Mouse (Mus musculus): Measurements from ENCODE around the gene Apob. TPM values are rescaled to one million over a fixed set of nuclear protein-coding genes. Genes with fewer than 3 reads are reported as not detected.

Apob gene
- polyA plus RNA-seq (2012; ENCODE audit: insufficient read depth, insufficient read length, missing spikeins), result 0.25 and 0.99 TPM in 2 replicates

DNA sequence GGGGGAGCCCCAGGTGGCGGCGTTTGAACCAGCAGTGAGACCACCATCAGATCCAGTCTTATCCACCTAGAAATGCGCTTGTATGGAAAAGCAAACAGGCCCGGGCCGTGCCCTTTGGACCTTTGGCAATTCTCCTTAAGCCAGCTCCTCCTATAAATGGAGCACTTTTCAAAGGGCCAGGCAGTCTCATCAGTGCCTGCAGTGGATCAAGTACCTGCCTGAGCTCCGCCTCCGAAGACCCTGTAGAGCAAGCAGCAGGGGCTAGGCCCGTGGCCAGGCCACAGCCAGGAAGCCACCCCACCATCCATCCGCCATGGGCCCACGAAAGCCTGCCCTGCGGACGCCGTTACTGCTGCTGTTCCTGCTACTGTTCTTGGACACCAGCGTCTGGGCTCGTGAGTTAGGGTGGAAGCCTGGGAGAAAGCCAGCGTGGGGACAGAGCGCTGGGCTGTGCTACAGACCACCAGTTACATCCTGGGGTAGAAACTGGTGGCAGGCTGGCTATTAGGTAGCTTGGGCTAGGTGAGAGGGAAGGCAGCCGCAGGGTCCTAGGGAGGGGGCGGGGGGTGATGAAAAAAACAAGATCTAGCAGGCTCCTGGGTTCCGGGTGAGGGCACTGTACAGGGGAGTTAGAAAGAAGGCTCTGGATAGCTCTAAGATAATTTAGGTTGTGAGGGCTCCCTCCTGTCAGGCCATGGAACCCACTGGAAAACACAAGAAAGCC, at the start of gene Apob:
TSS of gene Apob (plus strand) at position 183 of the 724 bp plus-strand sequence.
- H3K4me3 ChIP-seq (ENCODE audit: insufficient read depth, low read depth, low read length), result no peak within 1 kb of the TSS
- H3K27ac ChIP-seq (replicated peaks; ENCODE audit: low read depth, low read length), result no peak within 1 kb of the TSS
- no peaks in the 10 kb centered on the region for H3K4me1 ChIP-seq (ENCODE audit: control insufficient read depth, insufficient read depth, insufficient read length, low read length)

DNA sequence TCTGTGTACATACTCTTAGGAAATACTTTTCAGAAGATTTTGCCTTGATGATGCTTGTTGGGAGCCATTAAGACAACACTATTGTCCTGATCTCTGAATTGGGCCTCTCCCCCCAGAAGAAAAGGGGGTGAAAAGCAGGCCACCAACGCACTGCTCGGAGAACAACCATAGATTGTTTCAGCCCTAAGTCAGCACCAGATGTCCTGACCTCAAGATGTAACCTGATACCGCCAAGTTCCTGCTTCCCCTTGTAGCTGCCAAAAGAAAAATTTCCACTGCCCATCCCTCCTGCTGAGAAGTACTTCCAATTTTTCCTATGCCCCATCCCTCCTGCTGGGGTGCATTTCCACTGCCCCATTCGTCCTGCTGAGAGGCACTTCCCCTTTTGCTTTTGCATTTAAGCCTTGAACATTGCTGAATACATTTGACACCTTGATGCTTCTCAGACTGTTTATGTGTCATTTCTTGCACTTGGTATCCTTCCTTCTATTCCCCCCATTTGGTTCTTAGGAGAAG, 45.0 kb upstream of the Apob start:
- Histone ChIP-seq H3K4me3 (ENCODE audit: insufficient read depth, low read depth, low read length) (no peak overlapping the region), H3K27ac (replicated peaks; ENCODE audit: low read depth, low read length) (no peak overlapping the region), H3K4me1 (ENCODE audit: control insufficient read depth, insufficient read depth, insufficient read length, low read length) (no peaks in the 10 kb centered on the region)

DNA sequence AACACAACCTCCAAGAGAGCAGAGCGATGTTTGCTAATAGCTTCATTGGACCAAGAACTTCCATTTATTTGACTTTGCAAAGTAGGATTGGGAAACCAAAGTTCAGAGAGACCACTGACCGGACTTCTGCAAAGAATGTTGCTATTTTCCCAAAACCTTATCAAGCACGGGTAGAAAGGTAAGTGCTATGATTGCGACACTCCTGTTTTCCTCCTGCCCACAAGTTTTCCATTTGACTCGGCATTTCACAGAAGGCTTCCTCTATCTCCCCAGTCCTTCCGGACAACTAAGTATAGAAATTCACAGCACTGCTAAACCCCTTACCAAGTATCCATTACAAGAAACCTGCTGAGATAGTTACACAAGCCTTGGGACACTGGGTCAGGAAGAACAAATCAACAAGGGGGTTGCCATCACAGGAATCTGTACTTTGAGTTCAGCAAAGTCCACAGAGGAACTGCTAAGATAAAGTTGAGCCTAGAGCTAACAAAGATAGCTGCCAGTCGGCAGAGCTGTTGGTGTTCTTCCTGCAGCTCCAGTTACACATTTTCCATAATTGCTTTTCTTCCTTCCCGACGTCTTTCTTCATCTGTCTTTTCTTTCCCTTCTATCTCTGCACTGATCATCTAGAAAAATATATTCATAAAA, 27.2 kb upstream of the Apob start:
- Histone ChIP-seq H3K27ac (replicated peaks; ENCODE audit: low read depth, low read length) (no peak overlapping the region), H3K4me1 (ENCODE audit: control insufficient read depth, insufficient read depth, insufficient read length, low read length) (no peaks in the 10 kb centered on the region), H3K4me3 (ENCODE audit: insufficient read depth, low read depth, low read length) (no peak overlapping the region)

DNA sequence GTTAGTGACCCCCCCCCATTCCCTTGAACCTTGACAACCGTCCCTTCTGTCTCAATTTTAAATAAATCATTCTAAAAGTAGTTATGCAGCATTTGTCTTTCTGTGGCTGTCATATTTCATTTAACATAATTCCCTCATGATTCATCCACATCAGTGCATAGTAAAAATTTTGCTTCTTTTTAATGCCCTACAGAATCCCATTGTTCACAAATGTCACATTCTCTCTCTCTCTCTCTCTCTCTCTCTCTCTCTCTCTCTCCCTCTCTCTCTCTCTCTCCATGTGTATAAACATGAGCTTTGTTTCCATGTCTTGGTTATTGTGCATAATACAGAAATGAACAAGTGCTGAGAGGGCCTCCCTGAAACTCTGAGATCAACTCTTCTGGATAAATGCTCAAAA, 18.6 kb upstream of the Apob start:
- H3K4me3 ChIP-seq (ENCODE audit: insufficient read depth, low read depth, low read length), result no peak overlapping the region
- no peaks in the 10 kb centered on the region for H3K4me1 ChIP-seq (ENCODE audit: control insufficient read depth, insufficient read depth, insufficient read length, low read length)
- no peak overlapping the region for H3K27ac ChIP-seq (replicated peaks; ENCODE audit: low read depth, low read length)

DNA sequence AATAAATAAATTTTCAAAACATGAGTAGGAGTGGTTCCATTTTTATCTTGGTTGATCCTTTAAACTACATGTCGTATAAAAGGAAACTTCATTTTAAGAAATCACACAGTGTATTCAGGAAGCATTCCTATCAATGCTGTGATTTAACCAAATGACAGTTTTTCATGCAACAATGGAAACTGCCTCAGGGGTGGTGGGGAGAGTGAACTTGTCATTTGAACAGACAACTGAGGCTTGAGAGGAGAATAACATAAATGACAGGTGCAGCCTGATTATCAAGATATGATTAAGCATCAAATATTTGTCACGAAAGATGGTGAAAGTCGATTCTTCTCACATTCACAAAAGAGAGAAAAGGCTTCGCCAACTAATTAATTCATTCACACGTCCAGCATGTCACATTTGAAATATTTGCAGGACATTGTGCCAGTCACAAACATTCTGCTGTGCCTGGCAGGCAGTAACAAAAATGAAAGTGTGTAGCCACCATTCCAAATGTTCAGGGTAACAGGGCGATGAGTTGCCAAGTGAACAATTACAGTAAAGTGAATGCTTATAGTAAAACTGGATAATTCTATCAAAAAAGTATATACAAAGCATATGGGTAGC, 18.0 kb upstream of the Apob start:
- Histone ChIP-seq H3K4me3 (ENCODE audit: insufficient read depth, low read depth, low read length) (no peak overlapping the region), H3K4me1 (ENCODE audit: control insufficient read depth, insufficient read depth, insufficient read length, low read length) (no peaks in the 10 kb centered on the region), H3K27ac (replicated peaks; ENCODE audit: low read depth, low read length) (no peak overlapping the region)

DNA sequence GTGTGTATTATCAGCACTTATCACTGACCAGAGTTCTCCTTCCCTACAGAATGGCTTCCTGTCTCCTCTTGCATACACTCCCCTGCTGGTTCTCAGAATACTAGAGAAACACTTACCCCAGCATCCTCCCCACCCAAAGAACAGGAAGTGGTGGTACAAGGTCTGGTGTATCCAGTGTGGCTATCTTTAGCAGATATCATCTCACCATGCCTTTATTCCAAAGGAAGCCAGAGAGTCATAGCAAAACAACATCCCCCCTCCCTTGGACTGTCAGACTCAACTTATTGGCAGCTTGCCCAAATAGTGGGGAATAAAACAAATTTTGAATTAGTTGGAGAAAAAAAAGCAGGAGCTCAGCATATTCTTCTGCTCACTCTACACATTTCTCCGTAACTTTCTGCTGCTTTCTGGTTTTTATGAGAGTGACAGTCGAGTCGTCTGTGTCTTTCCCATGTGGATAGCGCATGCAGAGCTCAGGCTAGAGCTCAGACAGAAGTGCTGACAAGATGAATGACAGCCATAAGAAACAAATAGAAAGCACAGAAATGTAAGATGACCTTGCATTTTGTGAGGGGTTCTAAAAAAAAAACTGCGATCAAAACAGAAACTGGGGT, 15.0 kb upstream of the Apob start:
- no peaks in the 10 kb centered on the region for H3K4me1 ChIP-seq (ENCODE audit: control insufficient read depth, insufficient read depth, insufficient read length, low read length)
- H3K4me3 ChIP-seq (ENCODE audit: insufficient read depth, low read depth, low read length), result no peak overlapping the region
- no peak overlapping the region for H3K27ac ChIP-seq (replicated peaks; ENCODE audit: low read depth, low read length)

DNA sequence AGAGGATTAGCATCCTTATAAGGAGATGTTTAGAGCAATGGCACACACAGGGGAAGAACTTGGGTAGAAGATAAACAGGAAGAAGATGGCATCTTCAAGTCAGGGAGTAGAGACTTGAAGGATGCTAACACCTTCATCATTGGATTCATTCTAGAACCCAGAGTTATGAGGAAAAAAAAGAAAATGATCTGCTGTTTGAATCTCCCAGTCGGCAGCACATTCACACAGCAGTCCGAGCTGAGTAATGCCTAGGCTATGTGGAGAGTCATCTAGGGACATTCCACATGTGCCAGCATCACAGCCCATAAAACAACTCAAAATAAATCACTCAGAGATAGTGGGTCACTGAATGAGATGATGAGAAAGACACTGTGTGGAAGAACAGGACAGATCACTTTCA, 10.2 kb upstream of the Apob start:
- no peaks in the 10 kb centered on the region for H3K4me1 ChIP-seq (ENCODE audit: control insufficient read depth, insufficient read depth, insufficient read length, low read length)
- H3K27ac ChIP-seq (replicated peaks; ENCODE audit: low read depth, low read length), result no peak overlapping the region
- no peak overlapping the region for H3K4me3 ChIP-seq (ENCODE audit: insufficient read depth, low read depth, low read length)

DNA sequence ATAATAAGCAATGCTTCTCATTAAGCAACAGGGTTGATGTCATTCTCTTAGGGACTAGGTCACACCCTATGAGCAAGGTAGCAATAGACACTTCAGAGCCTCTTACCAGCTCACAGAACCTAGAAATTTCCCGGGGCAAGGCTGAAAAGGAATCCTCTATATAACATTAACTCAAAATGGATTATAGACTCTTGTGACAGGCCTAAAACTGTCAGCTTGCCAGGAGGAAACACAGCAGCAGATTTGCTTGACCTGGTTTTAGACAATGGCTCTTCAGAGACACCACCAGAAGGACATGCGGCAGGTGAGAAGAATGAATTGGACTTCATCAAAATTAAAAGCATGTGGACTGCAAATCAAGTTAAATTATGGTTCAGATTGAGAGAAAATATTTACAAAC, 7.1 kb upstream of the Apob start:
- Histone ChIP-seq H3K4me3 (ENCODE audit: insufficient read depth, low read depth, low read length) (no peak overlapping the region), H3K27ac (replicated peaks; ENCODE audit: low read depth, low read length) (no peak overlapping the region), H3K4me1 (ENCODE audit: control insufficient read depth, insufficient read depth, insufficient read length, low read length) (no peaks in the 10 kb centered on the region)

DNA sequence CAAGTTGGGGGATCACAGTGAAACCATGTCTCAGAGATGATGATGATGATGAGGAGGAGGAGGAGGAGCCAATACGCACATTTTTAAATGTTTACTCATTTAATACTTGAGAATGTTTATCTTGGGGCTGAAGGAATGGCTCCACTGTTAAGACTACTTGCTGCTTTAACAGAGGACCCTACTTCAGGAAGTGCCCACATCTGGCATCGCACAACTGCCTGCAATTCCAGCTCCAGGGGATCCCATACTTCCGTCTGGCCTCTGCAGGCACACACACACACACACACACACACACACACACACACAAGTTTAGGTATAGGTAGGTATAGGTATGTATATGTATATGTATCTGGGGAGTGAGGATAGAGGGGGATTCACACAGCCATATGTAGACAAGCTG, 6.6 kb upstream of the Apob start:
- Histone ChIP-seq H3K4me1 (ENCODE audit: control insufficient read depth, insufficient read depth, insufficient read length, low read length) (no peaks in the 10 kb centered on the region), H3K27ac (replicated peaks; ENCODE audit: low read depth, low read length) (no peak overlapping the region), H3K4me3 (ENCODE audit: insufficient read depth, low read depth, low read length) (no peak overlapping the region)

DNA sequence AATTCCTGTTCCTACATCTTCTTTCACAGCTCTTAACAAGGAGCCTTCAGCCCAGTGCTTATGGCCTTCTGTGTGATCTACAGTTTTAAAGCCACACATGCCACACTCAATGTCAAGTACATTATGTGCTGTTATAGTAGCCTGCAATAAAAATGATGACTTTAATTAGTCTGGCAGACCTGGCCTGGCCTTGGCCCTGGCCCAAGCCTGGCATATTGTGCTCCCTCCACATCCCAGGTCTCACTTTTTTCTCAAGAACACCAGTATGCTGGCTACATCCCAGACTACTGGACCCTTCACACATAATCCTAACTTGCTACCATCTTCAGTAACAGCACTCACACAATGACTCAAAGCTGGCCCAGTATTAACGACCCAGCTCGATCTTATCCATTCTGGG, 5.7 kb upstream of the Apob start:
- H3K27ac ChIP-seq (replicated peaks; ENCODE audit: low read depth, low read length), result no peak overlapping the region
- no peak overlapping the region for H3K4me3 ChIP-seq (ENCODE audit: insufficient read depth, low read depth, low read length)

DNA sequence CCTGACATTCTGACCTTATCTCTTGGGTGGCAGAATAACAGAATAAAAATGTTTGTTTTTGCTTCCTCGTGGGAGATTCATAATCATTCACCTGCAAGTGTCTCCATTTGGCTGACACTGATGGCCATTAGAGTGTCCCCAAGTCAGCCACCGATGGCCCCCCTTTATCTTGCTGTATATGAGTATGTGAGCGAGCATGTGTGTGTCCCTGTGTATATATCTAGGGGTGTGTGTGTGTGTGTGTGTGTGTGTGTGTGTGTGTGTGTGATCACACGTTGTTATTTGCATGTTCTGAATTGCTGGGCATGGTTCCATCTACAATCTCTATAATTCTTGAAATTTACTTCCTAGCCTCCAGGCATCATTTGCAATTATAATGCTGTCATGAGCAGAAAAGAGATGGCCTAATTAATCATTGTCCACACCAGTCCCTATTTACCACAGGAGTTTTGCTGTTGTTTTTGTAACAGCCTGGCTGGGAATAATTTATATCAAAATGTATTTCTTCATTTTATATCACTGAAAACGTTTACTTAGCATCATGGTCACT, 3.6 kb upstream of the Apob start:
- Histone ChIP-seq H3K4me1 (ENCODE audit: control insufficient read depth, insufficient read depth, insufficient read length, low read length) (no peaks in the 10 kb centered on the region), H3K4me3 (ENCODE audit: insufficient read depth, low read depth, low read length) (no peak overlapping the region), H3K27ac (replicated peaks; ENCODE audit: low read depth, low read length) (no peak overlapping the region)

More for the DNA sequence above, 5.7 kb upstream of the Apob start:
- no peaks in the 10 kb centered on the region for H3K4me1 ChIP-seq (ENCODE audit: control insufficient read depth, insufficient read depth, insufficient read length, low read length)

DNA sequence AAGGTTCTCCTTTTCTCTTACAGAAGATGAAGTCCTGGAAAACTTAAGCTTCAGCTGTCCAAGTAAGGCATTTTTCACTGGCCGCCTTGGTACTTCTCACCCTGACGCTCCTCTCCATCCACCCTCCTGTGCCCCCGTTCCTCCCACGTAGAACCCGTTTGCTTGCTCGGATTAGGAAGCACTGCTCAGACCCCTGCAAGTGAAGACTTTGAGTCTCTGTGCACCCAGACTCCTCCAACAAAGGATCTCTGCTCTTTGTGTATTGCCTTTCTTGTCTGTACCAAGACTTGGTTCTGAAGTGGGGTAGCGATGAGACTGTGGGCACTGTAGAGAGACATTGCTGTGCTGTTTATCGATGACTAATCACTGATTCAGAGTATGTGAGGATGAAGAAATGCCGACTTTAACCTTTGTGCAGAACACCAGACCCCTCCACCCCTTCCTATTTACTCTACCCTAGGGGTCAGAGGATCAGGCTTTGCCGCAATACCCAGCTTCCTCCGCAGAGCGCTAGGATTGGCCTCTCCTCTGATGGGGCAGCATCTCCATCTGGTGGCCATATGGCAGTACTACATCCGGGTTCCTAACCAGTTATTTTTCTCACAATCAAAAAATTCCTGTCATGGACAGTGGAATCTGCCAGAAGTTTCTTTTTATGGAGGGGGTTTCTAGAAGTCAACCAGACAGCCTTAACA, 889 bp downstream of the Apob start:
- H3K4me1 ChIP-seq (ENCODE audit: control insufficient read depth, insufficient read depth, insufficient read length, low read length), result no peaks in the 10 kb centered on the region
- no peak overlapping the region for H3K27ac ChIP-seq (replicated peaks; ENCODE audit: low read depth, low read length)
- H3K4me3 ChIP-seq (ENCODE audit: insufficient read depth, low read depth, low read length), result no peak overlapping the region

DNA sequence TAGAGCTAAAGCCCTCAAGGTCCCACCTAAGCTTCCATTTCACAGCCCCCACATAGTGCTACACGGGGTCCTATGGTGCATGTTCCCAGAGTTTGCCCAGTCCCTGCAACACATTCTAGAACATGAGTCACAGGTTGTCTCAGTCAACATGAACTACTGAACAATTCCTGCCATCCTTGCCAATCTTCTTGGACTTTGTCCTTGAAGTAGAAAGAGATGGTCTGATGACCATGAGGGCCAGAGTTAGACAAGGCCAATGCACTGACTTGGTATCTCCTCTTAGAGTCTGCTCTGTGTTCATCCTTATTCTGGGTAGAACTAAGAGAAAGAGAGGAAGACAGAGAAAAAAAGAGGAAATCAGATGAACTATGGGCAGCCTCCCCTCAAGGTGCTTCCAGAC, 7.0 kb downstream of the Apob start:
- Histone ChIP-seq H3K27ac (replicated peaks; ENCODE audit: low read depth, low read length) (no peak overlapping the region), H3K4me3 (ENCODE audit: insufficient read depth, low read depth, low read length) (no peak overlapping the region), H3K4me1 (ENCODE audit: control insufficient read depth, insufficient read depth, insufficient read length, low read length) (no peaks in the 10 kb centered on the region)

DNA sequence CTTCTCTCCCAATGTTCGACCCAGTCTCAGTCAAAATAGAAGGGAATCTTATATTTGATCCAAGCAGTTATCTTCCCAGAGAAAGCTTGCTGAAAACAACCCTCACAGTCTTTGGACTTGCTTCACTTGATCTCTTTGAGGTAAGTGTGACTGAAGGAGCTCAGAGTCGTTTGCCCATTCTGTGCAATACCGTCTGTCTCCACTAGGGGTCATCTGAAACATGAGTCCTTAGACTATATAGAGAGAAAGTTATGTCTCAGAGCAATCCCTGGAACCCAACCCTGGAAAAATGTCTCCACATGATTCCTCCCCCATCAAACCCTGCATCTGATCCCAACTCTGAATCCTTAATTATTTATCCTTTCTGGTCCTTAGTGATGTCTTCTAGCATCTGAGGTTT, 13.4 kb downstream of the Apob start:
- H3K4me3 ChIP-seq (ENCODE audit: insufficient read depth, low read depth, low read length), result no peak overlapping the region
- H3K4me1 ChIP-seq (ENCODE audit: control insufficient read depth, insufficient read depth, insufficient read length, low read length), result no peaks in the 10 kb centered on the region
- no peak overlapping the region for H3K27ac ChIP-seq (replicated peaks; ENCODE audit: low read depth, low read length)

DNA sequence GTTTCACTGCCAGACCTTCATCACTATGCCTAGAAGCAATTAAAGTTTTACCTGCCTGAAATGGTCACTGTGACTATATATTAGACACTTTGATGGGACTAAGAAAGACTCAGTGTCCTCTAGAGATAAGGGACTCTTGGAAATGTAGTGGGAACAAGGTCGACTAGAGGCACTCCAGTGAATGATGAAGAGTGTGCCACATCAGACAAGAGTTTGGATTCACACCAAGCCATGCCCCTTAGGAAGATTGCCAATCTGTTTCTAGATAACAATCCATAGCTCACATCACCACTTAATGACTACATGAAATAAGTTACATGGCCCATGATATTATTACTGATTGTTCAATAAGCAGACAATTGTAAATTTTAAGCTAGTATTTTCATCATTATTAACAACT, 14.1 kb downstream of the Apob start:
- Histone ChIP-seq H3K4me3 (ENCODE audit: insufficient read depth, low read depth, low read length) (no peak overlapping the region), H3K27ac (replicated peaks; ENCODE audit: low read depth, low read length) (no peak overlapping the region), H3K4me1 (ENCODE audit: control insufficient read depth, insufficient read depth, insufficient read length, low read length) (no peaks in the 10 kb centered on the region)
